Mouse (Mus musculus): ENCODE results near the gene Olfr521. TPM values are rescaled to one million over a fixed set of nuclear protein-coding genes. Genes with fewer than 3 reads are reported as not detected.
"Not testable (repeated sequence)": the region's sequence is repeated elsewhere in the genome, so short reads cannot be mapped to it uniquely, and the experiment has no call there.

Olfr521 gene
- polyA plus RNA-seq, 1 experiment from 2014 or later: not detected

DNA sequence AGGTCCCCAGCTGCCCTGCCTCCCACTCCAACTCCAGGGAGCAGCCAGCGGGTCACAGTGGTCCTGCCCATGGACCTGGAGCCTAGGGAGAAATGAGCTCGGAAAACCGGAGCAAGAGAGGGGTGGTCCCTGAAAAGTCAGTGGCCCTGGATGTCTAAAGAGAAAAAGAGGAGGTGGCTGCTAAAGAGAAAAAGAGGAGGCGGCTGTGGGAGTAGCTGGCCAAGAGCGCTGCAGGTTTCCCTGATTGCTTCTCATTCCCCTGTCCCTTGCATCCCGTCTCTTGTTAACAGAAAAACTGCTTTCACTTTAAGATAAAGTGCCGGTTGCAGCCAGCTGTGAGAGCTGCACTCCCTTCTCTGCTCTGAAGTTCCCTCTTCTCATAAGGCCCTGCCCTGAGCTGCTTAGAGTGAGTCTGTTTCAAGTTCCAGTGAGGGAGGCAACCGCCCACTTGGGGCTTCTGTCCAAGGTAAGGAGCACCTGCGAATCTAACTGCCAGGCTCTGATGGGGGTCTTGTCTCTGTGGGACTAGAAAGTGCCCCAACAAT is 54.9 kb downstream of the Olfr521 start:
- not testable (repeated sequence) for H3K27ac ChIP-seq; DNase-seq (ENCODE audit: extremely low spot score, low spot score); H3K36me3 ChIP-seq (replicated peaks); H3K4me3 ChIP-seq; H3K9me3 ChIP-seq; H3K27me3 ChIP-seq (ENCODE audit: poor library complexity, severe bottlenecking); H3K4me1 ChIP-seq
- WGBS: 13% methylated on average over 9 of the region's 9 CpGs

Other genes starting within 250 kb of the Olfr521 start
- 9.3 and 11.9 TPM in 2 replicates for gene Arrb1, start 228.0 kb upstream of the Olfr521 start, polyA plus RNA-seq (2016; fragmentation: Nextera tagmentation; extraction: Ambion mirVana)
- gene Tpbgl, start 136.4 kb upstream of the Olfr521 start, polyA plus RNA-seq (2016; fragmentation: Nextera tagmentation; extraction: Ambion mirVana): 0.07 and 0.10 TPM in 2 replicates
- 1.6 and 2.0 TPM in 2 replicates for gene Slco2b1, start 52.2 kb upstream of the Olfr521 start, polyA plus RNA-seq (2016; fragmentation: Nextera tagmentation; extraction: Ambion mirVana)
- gene Olfr520, start 33.2 kb upstream of the Olfr521 start, polyA plus RNA-seq (2016; fragmentation: Nextera tagmentation; extraction: Ambion mirVana): not detected in 2 replicates
- gene Neu3, start 64.9 kb downstream of the Olfr521 start, polyA plus RNA-seq (2016; fragmentation: Nextera tagmentation; extraction: Ambion mirVana): 2.1 and 2.2 TPM in 2 replicates
- gene Xrra1, start 95.6 kb downstream of the Olfr521 start, polyA plus RNA-seq (2016; fragmentation: Nextera tagmentation; extraction: Ambion mirVana): 0.48 and 0.52 TPM in 2 replicates
- gene Spcs2, start 100.0 kb downstream of the Olfr521 start, polyA plus RNA-seq (2016; fragmentation: Nextera tagmentation; extraction: Ambion mirVana): 367 and 394 TPM in 2 replicates
- 4.1 and 4.2 TPM in 2 replicates for gene Rnf169, start 216.9 kb downstream of the Olfr521 start, polyA plus RNA-seq (2016; fragmentation: Nextera tagmentation; extraction: Ambion mirVana)
- 0.41 and 0.48 TPM in 2 replicates for gene Chrdl2, start 242.7 kb downstream of the Olfr521 start, polyA plus RNA-seq (2016; fragmentation: Nextera tagmentation; extraction: Ambion mirVana)

Data from forebrain, embryonic 10.5 days (tissue).